Mouse (Mus musculus): Measurements from ENCODE around the gene 6820408C15Rik.

The 6820408C15Rik gene

GRCm38 (mm10) chr2:152415287-152415686, at the start of gene 6820408C15Rik:
TSS of gene 6820408C15Rik (plus strand) at chr2:152415587.
- no peak for DNase-seq

- DNase-seq: no peak
These were observed 47.5 kb upstream of the 6820408C15Rik start for GRCm38 (mm10) chr2:152367917-152368316.

GRCm38 (mm10) chr2:152368532-152369140, 46.8 kb upstream of the 6820408C15Rik start:
- DNase-seq: peak; percentile 22

- DNase-seq: no peak
These were observed 43.3 kb upstream of the 6820408C15Rik start for GRCm38 (mm10) chr2:152372104-152372503.

GRCm38 (mm10) chr2:152372661-152373060, 42.7 kb upstream of the 6820408C15Rik start:
- DNase-seq: no peak

- DNase-seq: no peak
These were observed 41.8 kb upstream of the 6820408C15Rik start for GRCm38 (mm10) chr2:152373547-152373946.

GRCm38 (mm10) chr2:152375652-152376344, 39.6 kb upstream of the 6820408C15Rik start:
- DNase-seq: peak; percentile 21

- DNase-seq: no peak
These were observed 39.0 kb upstream of the 6820408C15Rik start, which contains the start of gene Nrsn2 for GRCm38 (mm10) chr2:152376345-152376741. TSS of gene Nrsn2 (minus strand) at chr2:152376638.

GRCm38 (mm10) chr2:152384191-152384590, 31.2 kb upstream of the 6820408C15Rik start:
- DNase-seq: no peak

- DNase-seq: peak; percentile 58
These were observed 22.6 kb upstream of the 6820408C15Rik start for GRCm38 (mm10) chr2:152392786-152393185.

GRCm38 (mm10) chr2:152393225-152394017, 22.0 kb upstream of the 6820408C15Rik start:
- peak; percentile 27 for DNase-seq

GRCm38 (mm10) chr2:152395271-152395920, 20.0 kb upstream of the 6820408C15Rik start:
- DNase-seq: peak; percentile 44

GRCm38 (mm10) chr2:152396110-152397003, 19.0 kb upstream of the 6820408C15Rik start:
- peak; percentile 81 for DNase-seq

GRCm38 (mm10) chr2:152397004-152397589, 18.3 kb upstream of the 6820408C15Rik start:
- peak; percentile 80 for DNase-seq

- DNase-seq: peak; percentile 94
These were observed 17.5 kb upstream of the 6820408C15Rik start, which contains the start of gene Sox12 for GRCm38 (mm10) chr2:152397680-152398435. TSS of gene Sox12 (minus strand) at chr2:152398063.

GRCm38 (mm10) chr2:152398691-152399090, 16.7 kb upstream of the 6820408C15Rik start:
- DNase-seq: peak; percentile 90

- DNase-seq: no peak
These were observed 16.3 kb upstream of the 6820408C15Rik start for GRCm38 (mm10) chr2:152399122-152399542.

- DNase-seq: peak; percentile 96
These were observed 9.3 kb upstream of the 6820408C15Rik start for GRCm38 (mm10) chr2:152406126-152406525.

- no peak for DNase-seq
These were observed 5.6 kb upstream of the 6820408C15Rik start for GRCm38 (mm10) chr2:152409781-152410180.

- DNase-seq: peak; percentile 72
These were observed 4.4 kb upstream of the 6820408C15Rik start for GRCm38 (mm10) chr2:152410971-152411371.

All from cerebellum, adult 11-12 months (tissue).